ENCODE assay signal across 9 mouse cellular contexts in genomic region chr9:119320946-119321345, GRCm38 (mm10). TPM values are rescaled to one million over a fixed set of nuclear protein-coding genes. Genes with fewer than 3 reads are reported as not detected.
DNase-seq lines count a peak whose midpoint lies in the region; ATAC-seq and TF ChIP-seq lines count a peak whose summit lies in the region.
"Had no signal": no experiment of that assay in that cellular context is flagged by ENCODE, and none has a peak within 500 bp of the region (broad histone marks: within the 10 kb centered on the region; RNA-seq: fewer than 3 reads in every experiment).

No protein-coding gene starts in this region.

- TF ChIP-seq RAD21 in CH12.LX (IDR thresholded peaks at IDR 0.05; ENCODE audit: low read depth, low read length) = no peak

- H3K36me3 ChIP-seq in erythroblast, embryonic 14.5 days (ENCODE audit: control insufficient read depth) = peaks cover 8% of the 10 kb centered on the region
- peaks cover 2 to 13% of the 10 kb centered on the region in 2 experiments for H3K36me3 ChIP-seq in CH12.LX (replicated peaks in 1 of 2; ENCODE audit: control insufficient read depth in 1 of 2, insufficient read depth in 1 of 2, low read length in 1 of 2)
- no peaks in the 10 kb centered on the region for H3K36me3 ChIP-seq in forebrain, embryonic 15.5 days
- no peaks in the 10 kb centered on the region for H3K36me3 ChIP-seq in macrophage (ENCODE audit: inconsistent target)

- WGBS in forebrain, embryonic 15.5 days = 7% methylated on average over 7 of the region's 7 CpGs
- 48% methylated on average over 7 of the region's 7 CpGs for WGBS in macrophage (ENCODE audit: missing documents)

- peaks cover 44% of the 10 kb centered on the region for H3K4me1 ChIP-seq in erythroblast, embryonic 14.5 days (ENCODE audit: control insufficient read depth)
- peaks cover 2 to 25% of the 10 kb centered on the region in 2 experiments; a peak in 2 of 4 replicates for H3K4me1 ChIP-seq in CH12.LX (ENCODE audit: control insufficient read depth in 1 of 2, insufficient read depth in 2 of 2)
- H3K4me1 ChIP-seq in forebrain, embryonic 15.5 days = peaks cover 30% of the 10 kb centered on the region

- no peaks in the 10 kb centered on the region for H3K27me3 ChIP-seq in erythroblast, embryonic 14.5 days (ENCODE audit: control insufficient read depth)
- H3K27me3 ChIP-seq in CH12.LX (replicated peaks) = no peaks in the 10 kb centered on the region
- H3K27me3 ChIP-seq in forebrain, embryonic 15.5 days = no peaks in the 10 kb centered on the region

- H3K27ac ChIP-seq in CH12.LX (ENCODE audit: insufficient read depth, low read depth) (no peak overlapping the region), macrophage (no peak overlapping the region)
- H3K27ac ChIP-seq in forebrain, embryonic 15.5 days (replicated peaks) = no peak overlapping the region

- in situ Hi-C loops in CH12.LX (cut with MboI; ENCODE audit: low pct_ligation_motif_present, low pct_unique_long_range_greater_than_20kb, low sequenced_read_pairs) = no loop called here

- no peaks in the 10 kb centered on the region for H3K9me3 ChIP-seq in erythroblast, embryonic 14.5 days (ENCODE audit: control insufficient read depth, low read length)
- no peaks in the 10 kb centered on the region for H3K9me3 ChIP-seq in CH12.LX (replicated peaks; ENCODE audit: low read length)
- no peaks in the 10 kb centered on the region for H3K9me3 ChIP-seq in forebrain, embryonic 15.5 days

- peaks cover 11% of the 10 kb centered on the region for H3K79me2 ChIP-seq in CH12.LX (replicated peaks; ENCODE audit: control insufficient read depth, extremely low read depth, insufficient read depth, poor library complexity, severe bottlenecking)
- H3K79me2 ChIP-seq in macrophage (ENCODE audit: inconsistent target) = peaks cover 59% of the 10 kb centered on the region

- dilution Hi-C loops in CH12.LX (cut with MboI; ENCODE audit: extremely low pct_ligation_motif_present, extremely low pct_unique_long_range_greater_than_20kb, low sequenced_read_pairs) = no loop called here

- ATAC-seq in erythroblast, adult 5-6 weeks (replicated peaks; ENCODE audit: low FRiP score, poor library complexity, severe bottlenecking) = no peak
- no peak for ATAC-seq in forebrain, embryonic 15.5 days (replicated peaks)

- TF ChIP-seq EP300 in CH12.LX (IDR thresholded peaks at IDR 0.05; ENCODE audit: low read length) = no peak

- DNase-seq in CH12.LX (ENCODE audit: extremely low read depth) = no peak
- no peak for DNase-seq in testis, postnatal 10 days (ENCODE audit: low spot score)
- DNase-seq in gastrocnemius, postnatal 10 days = no peak
- DNase-seq in ovary, postnatal 36 days (ENCODE audit: low spot score) = no peak
- DNase-seq: kidney, postnatal 25 days had no signal

- no peak for TF ChIP-seq CTCF in CH12.LX (conservative IDR thresholded peaks at IDR 0.05 in 1 of 2, IDR thresholded peaks at IDR 0.05 in 1 of 2; ENCODE audit: low read depth in 2 of 2, low read length in 2 of 2)

- no peak for TF ChIP-seq POLR2A in CH12.LX (IDR thresholded peaks at IDR 0.05; ENCODE audit: low read depth, low read length)

- H3K9ac ChIP-seq in CH12.LX (ENCODE audit: insufficient read depth, low read depth) = peak overlapping the region; percentile 63; the same call in 1 of the 2 replicates
- H3K9ac ChIP-seq in forebrain, embryonic 15.5 days (replicated peaks) = peak overlapping the region; percentile 85

- H3K4me2 ChIP-seq in CH12.LX (ENCODE audit: insufficient read depth, low read depth, poor library complexity, severe bottlenecking) = peak overlapping the region; percentile 73
- peak overlapping the region; percentile 95 for H3K4me2 ChIP-seq in forebrain, embryonic 15.5 days (replicated peaks)

- peak overlapping the region; percentile 70 for H3K4me3 ChIP-seq in erythroblast, embryonic 14.5 days (replicated peaks)
- peak overlapping the region; percentile 52 to 84 (median 75) for H3K4me3 ChIP-seq in CH12.LX (replicated peaks in 1 of 3; ENCODE audit: low read depth in 2 of 3, low read length in 2 of 3, poor library complexity in 1 of 3)
- peak overlapping the region; percentile 78 for H3K4me3 ChIP-seq in forebrain, embryonic 15.5 days
- H3K4me3 ChIP-seq in macrophage (ENCODE audit: inconsistent target) = peak overlapping the region; percentile 69

TF ChIP-seq in CH12.LX, 34 proteins besides CTCF, POLR2A, EP300 and RAD21 (continues in another document):
- no peak for TF ChIP-seq NRF1 (IDR thresholded peaks at IDR 0.05; ENCODE audit: low read depth, low read length)
- no peak for TF ChIP-seq TBP (conservative IDR thresholded peaks at IDR 0.05; ENCODE audit: low read depth, low read length)

RNA-seq across cellular contexts. Expression of gene Oxsr1, which starts 1.3 kb away (rescaled TPM):
- 0.87 and 0.88 TPM in 2 replicates for polyA plus RNA-seq in erythroblast, embryonic 14.5 days (2012)
- 3.7 and 7.5 TPM in 2 replicates for total RNA-seq in erythroblast, adult 5-6 weeks (2015; ENCODE audit: low replicate concordance)
- 11.0 and 17.0 TPM in 2 replicates for total RNA-seq in erythroblast, adult 5-6 weeks (2017; ENCODE audit: low replicate concordance)
- total RNA-seq in CH12.LX (2012; rRNA removed) = 22.1 and 26.3 TPM in 2 replicates
- total RNA-seq in CH12.LX (2014; rRNA removed) = 36.1 and 41.2 TPM in 2 replicates
- 31.7 and 33.3 TPM in 2 replicates for polyA plus RNA-seq in CH12.LX (2012; ENCODE audit: insufficient read length, low read depth)
- polyA plus RNA-seq in forebrain, embryonic 15.5 days (2015; fragmentation: Nextera tagmentation; extraction: Ambion mirVana) = 13.8 and 14.1 TPM in 2 replicates
- total RNA-seq in macrophage (2018; cell fraction: chromatin; rRNA removed) = 10 to 100 TPM; 41.0 to 96.7 (median 68.0) TPM
- 10 to 100 TPM; 17.4 to 27.4 (median 23.1) TPM for total RNA-seq in macrophage (2018; cell fraction: cytosol; rRNA removed)
- total RNA-seq in macrophage (2018; cell fraction: nucleus; rRNA removed) = 10 to 100 TPM; 35.2 to 86.1 (median 45.8) TPM
- polyA plus RNA-seq in macrophage (2018) = 16.4 to 22.2 TPM (median 20.9 TPM) in 3 replicates
- total RNA-seq in gastrocnemius, postnatal 10 days (2021) = 10 to 100 TPM; 32.9 to 33.7 TPM

RNA-seq across cellular contexts. Expression of gene Acaa1a, which starts 18.5 kb away (rescaled TPM):
- 0.79 and 1.7 TPM in 2 replicates for polyA plus RNA-seq in erythroblast, embryonic 14.5 days (2012)
- total RNA-seq in erythroblast, adult 5-6 weeks (2015; ENCODE audit: low replicate concordance) = 6.9 and 9.2 TPM in 2 replicates
- 4.1 and 8.1 TPM in 2 replicates for total RNA-seq in erythroblast, adult 5-6 weeks (2017; ENCODE audit: low replicate concordance)
- 51.2 and 57.8 TPM in 2 replicates for total RNA-seq in CH12.LX (2012; rRNA removed)
- 22.4 and 24.8 TPM in 2 replicates for total RNA-seq in CH12.LX (2014; rRNA removed)
- 24.4 and 30.9 TPM in 2 replicates for polyA plus RNA-seq in CH12.LX (2012; ENCODE audit: insufficient read length, low read depth)
- 105 and 111 TPM in 2 replicates for polyA plus RNA-seq in forebrain, embryonic 15.5 days (2015; fragmentation: Nextera tagmentation; extraction: Ambion mirVana)
- total RNA-seq in macrophage (2018; cell fraction: chromatin; rRNA removed) = 100 to 1,000 TPM in 22 of 26 experiments, 10 to 100 TPM in 4; 50.8 to 289 (median 175) TPM
- total RNA-seq in macrophage (2018; cell fraction: cytosol; rRNA removed) = 10 to 100 TPM; 44.7 to 97.3 (median 64.8) TPM
- total RNA-seq in macrophage (2018; cell fraction: nucleus; rRNA removed) = 100 to 1,000 TPM in 16 of 26 experiments, 10 to 100 TPM in 10; 37.9 to 192 (median 118) TPM
- polyA plus RNA-seq in macrophage (2018) = 27.8 to 102 TPM (median 60.2 TPM) in 3 replicates
- total RNA-seq in gastrocnemius, postnatal 10 days (2021) = 10 to 100 TPM; 42.0 to 44.0 TPM

RNA-seq across cellular contexts. Expression of gene Myd88, which starts 20.3 kb away (rescaled TPM):
- 0.63 and 1.7 TPM in 2 replicates for polyA plus RNA-seq in erythroblast, embryonic 14.5 days (2012)
- total RNA-seq in erythroblast, adult 5-6 weeks (2015; ENCODE audit: low replicate concordance) = 11.7 and 20.0 TPM in 2 replicates
- total RNA-seq in erythroblast, adult 5-6 weeks (2017; ENCODE audit: low replicate concordance) = 5.1 and 8.5 TPM in 2 replicates
- total RNA-seq in CH12.LX (2012; rRNA removed) = 22.7 and 33.4 TPM in 2 replicates
- total RNA-seq in CH12.LX (2014; rRNA removed) = 14.3 and 14.7 TPM in 2 replicates
- 51.3 and 53.6 TPM in 2 replicates for polyA plus RNA-seq in CH12.LX (2012; ENCODE audit: insufficient read length, low read depth)
- polyA plus RNA-seq in forebrain, embryonic 15.5 days (2015; fragmentation: Nextera tagmentation; extraction: Ambion mirVana) = 4.7 and 4.8 TPM in 2 replicates
- total RNA-seq in macrophage (2018; cell fraction: chromatin; rRNA removed) = 100 to 1,000 TPM in 4 of 26 experiments, 10 to 100 TPM in 22; 26.6 to 127 (median 65.0) TPM
- total RNA-seq in macrophage (2018; cell fraction: cytosol; rRNA removed) = 100 to 1,000 TPM in 18 of 26 experiments, 10 to 100 TPM in 8; 74.1 to 201 (median 150) TPM
- 100 to 1,000 TPM in 17 of 26 experiments, 10 to 100 TPM in 9; 46.3 to 199 (median 114) TPM for total RNA-seq in macrophage (2018; cell fraction: nucleus; rRNA removed)
- 43.1 to 84.4 TPM (median 77.6 TPM) in 3 replicates for polyA plus RNA-seq in macrophage (2018)
- 10 to 100 TPM in 1 of 2 experiments, 1 to 10 TPM in 1; 8.7 to 10.5 TPM for total RNA-seq in gastrocnemius, postnatal 10 days (2021)

RNA-seq across cellular contexts. Expression of gene Xylb, which starts 36.2 kb away (rescaled TPM):
- 0.01 and 0.17 TPM in 2 replicates for polyA plus RNA-seq in erythroblast, embryonic 14.5 days (2012)
- 0.19 TPM in 1 of 2 replicates, not detected in the other for total RNA-seq in erythroblast, adult 5-6 weeks (2015; ENCODE audit: low replicate concordance)
- 0.56 TPM in 1 of 2 replicates, not detected in the other for total RNA-seq in erythroblast, adult 5-6 weeks (2017; ENCODE audit: low replicate concordance)
- total RNA-seq in CH12.LX (2012; rRNA removed) (4.8 and 5.9 TPM in 2 replicates), CH12.LX (2014; rRNA removed) (1.8 and 2.5 TPM in 2 replicates)
- polyA plus RNA-seq in CH12.LX (2012; ENCODE audit: insufficient read length, low read depth) (6.4 and 7.1 TPM in 2 replicates), macrophage (2018) (3.0 to 5.5 TPM (median 3.1 TPM) in 3 replicates)
- polyA plus RNA-seq in forebrain, embryonic 15.5 days (2015; fragmentation: Nextera tagmentation; extraction: Ambion mirVana) = 3.3 and 3.4 TPM in 2 replicates
- total RNA-seq in macrophage (2018; cell fraction: chromatin; rRNA removed) = 10 to 100 TPM in 6 of 26 experiments, 1 to 10 TPM in 20; 1.8 to 18.2 (median 7.4) TPM
- 1 to 10 TPM; 1.3 to 4.4 (median 2.4) TPM for total RNA-seq in macrophage (2018; cell fraction: cytosol; rRNA removed)
- 10 to 100 TPM in 1 of 26 experiments, 1 to 10 TPM in 25; 1.1 to 14.8 (median 4.4) TPM for total RNA-seq in macrophage (2018; cell fraction: nucleus; rRNA removed)
- total RNA-seq in gastrocnemius, postnatal 10 days (2021) = under 1 TPM; 0.47 to 0.88 TPM

RNA-seq across cellular contexts. Expression of gene Slc22a14, which starts 44.4 kb away (rescaled TPM):
- not detected in 2 replicates for polyA plus RNA-seq in erythroblast, embryonic 14.5 days (2012)
- not detected in 2 replicates for total RNA-seq in erythroblast, adult 5-6 weeks (2015; ENCODE audit: low replicate concordance)
- total RNA-seq in erythroblast, adult 5-6 weeks (2017; ENCODE audit: low replicate concordance) = not detected in 2 replicates
- total RNA-seq in CH12.LX (2012; rRNA removed) (not detected in 2 replicates), CH12.LX (2014; rRNA removed) (not detected in 2 replicates)
- polyA plus RNA-seq in CH12.LX (2012; ENCODE audit: insufficient read length, low read depth) (not detected in 2 replicates), macrophage (2018) (not detected in 3 replicates)
- 0.08 TPM in 1 of 2 replicates, not detected in the other for polyA plus RNA-seq in forebrain, embryonic 15.5 days (2015; fragmentation: Nextera tagmentation; extraction: Ambion mirVana)
- not detected for total RNA-seq in macrophage (2018; cell fraction: chromatin; rRNA removed)
- not detected for total RNA-seq in macrophage (2018; cell fraction: cytosol; rRNA removed)
- not detected for total RNA-seq in macrophage (2018; cell fraction: nucleus; rRNA removed)
- total RNA-seq in gastrocnemius, postnatal 10 days (2021) = not detected
